ENCODE assay signal across 10 mouse cellular contexts in the genomic region with DNA sequence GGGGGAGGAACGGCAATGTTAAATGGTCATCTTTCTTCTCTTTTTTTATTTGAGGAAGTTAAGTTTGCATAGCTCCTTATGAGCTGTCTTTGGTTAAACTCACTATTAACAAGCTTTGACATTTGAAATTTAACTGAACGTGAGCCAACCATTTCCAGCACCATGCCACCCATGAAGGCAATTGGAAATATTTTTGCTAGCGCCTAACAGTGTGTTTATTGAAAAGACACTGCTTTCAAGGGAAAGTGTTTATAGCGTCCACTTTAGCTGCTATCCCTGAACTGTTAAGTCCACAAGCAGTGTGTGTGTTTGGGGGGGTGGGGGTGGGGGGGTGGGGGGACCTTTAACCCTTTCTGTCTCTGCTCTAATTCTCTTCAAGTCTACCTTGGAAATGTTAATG.
"Had no signal": no experiment of that assay in that cellular context is flagged by ENCODE, and none has a peak within 500 bp of the region (broad histone marks: within the 10 kb centered on the region; RNA-seq: fewer than 3 reads in every experiment).

No protein-coding gene starts in this region.

- H3K9ac ChIP-seq: liver, embryonic 12.5 days; lung, embryonic 15.5 days; midbrain, embryonic 13.5 days had no signal

- ATAC-seq: liver, embryonic 12.5 days; midbrain, embryonic 13.5 days had no signal

- H3K9me3 ChIP-seq: liver, embryonic 12.5 days; lung, embryonic 15.5 days; midbrain, embryonic 13.5 days had no signal

- H3K27me3 ChIP-seq: liver, embryonic 12.5 days; lung, embryonic 15.5 days; midbrain, embryonic 13.5 days had no signal

- H3K4me3 ChIP-seq: liver, embryonic 12.5 days; lung, embryonic 15.5 days; midbrain, embryonic 13.5 days; myocyte had no signal

- H3K4me1 ChIP-seq: liver, embryonic 12.5 days; lung, embryonic 15.5 days; midbrain, embryonic 13.5 days had no signal

- H3K36me3 ChIP-seq: liver, embryonic 12.5 days; lung, embryonic 15.5 days; midbrain, embryonic 13.5 days had no signal

- DNase-seq: kidney, adult 18-20 months; kidney, postnatal 10 days; kidney, postnatal 4 days; left cerebral cortex, postnatal 4 days; thymus, postnatal 4 days had no signal

- H3K4me2 ChIP-seq: liver, embryonic 12.5 days; lung, embryonic 15.5 days; midbrain, embryonic 13.5 days had no signal

- H3K27ac ChIP-seq: liver, embryonic 12.5 days; lung, embryonic 15.5 days; midbrain, embryonic 13.5 days; stomach, postnatal 0 days had no signal
